Mouse (Mus musculus): Measurements from ENCODE around the gene Btbd1. TPM values are rescaled to one million over a fixed set of nuclear protein-coding genes. Genes with fewer than 3 reads are reported as not detected.

Gene Btbd1
- polyA plus RNA-seq, 1 experiment from 2014 or later, result 42.7 TPM

- peak overlapping the region; percentile 86 for H3K9ac ChIP-seq (ENCODE audit: low read depth, low read length)
- no peaks in the 10 kb centered on the region for H3K9me3 ChIP-seq (ENCODE audit: control insufficient read depth)
- H3K27me3 ChIP-seq (replicated peaks; ENCODE audit: control insufficient read depth, insufficient read depth, low read length), result no peaks in the 10 kb centered on the region
- under 1% methylated on average over 66 of the region's 91 CpGs for WGBS
- peak overlapping the region; percentile 69 for H3K4me3 ChIP-seq (ENCODE audit: low read depth, low read length)
- peak; percentile 62 for ATAC-seq
- H3K4me1 ChIP-seq (replicated peaks; ENCODE audit: control insufficient read depth, insufficient read depth, low read length), result 0 out of 2 replicates have a peak, but pooled peaks cover 14% of the 10 kb centered on the region
- no peaks in the 10 kb centered on the region for H3K36me3 ChIP-seq (ENCODE audit: control insufficient read depth, insufficient read depth)
- TF ChIP-seq CTCF (IDR thresholded peaks at IDR 0.05; ENCODE audit: low read depth), result no peak
- peak overlapping the region; percentile 91 for H3K27ac ChIP-seq (ENCODE audit: low read depth, low read length)
- peak overlapping the region; percentile 70 for H3K4me2 ChIP-seq (replicated peaks; ENCODE audit: low read depth)
Observed at GRCm38 (mm10) chr7:81828681-81829378, 401 bp downstream of the Btbd1 start.

GRCm38 (mm10) chr7:81827806-81828667 is 1.2 kb downstream of the Btbd1 start:
- Histone ChIP-seq H3K9ac (ENCODE audit: low read depth, low read length) (peak overlapping the region; percentile 86), H3K9me3 (ENCODE audit: control insufficient read depth) (no peaks in the 10 kb centered on the region), H3K27ac (ENCODE audit: low read depth, low read length) (peak overlapping the region; percentile 91), H3K36me3 (ENCODE audit: control insufficient read depth, insufficient read depth) (no peaks in the 10 kb centered on the region), H3K4me1 (replicated peaks; ENCODE audit: control insufficient read depth, insufficient read depth, low read length) (0 out of 2 replicates have a peak, but pooled peaks cover 14% of the 10 kb centered on the region), H3K4me2 (replicated peaks; ENCODE audit: low read depth) (peak overlapping the region; percentile 70), H3K27me3 (replicated peaks; ENCODE audit: control insufficient read depth, insufficient read depth, low read length) (no peaks in the 10 kb centered on the region), H3K4me3 (ENCODE audit: low read depth, low read length) (peak overlapping the region; percentile 69)
- no peak for TF ChIP-seq CTCF (IDR thresholded peaks at IDR 0.05; ENCODE audit: low read depth)
- 17% methylated on average over 17 of the region's 17 CpGs for WGBS
- no peak for ATAC-seq

- Histone ChIP-seq H3K27me3 (replicated peaks; ENCODE audit: control insufficient read depth, insufficient read depth, low read length) (no peaks in the 10 kb centered on the region), H3K4me1 (replicated peaks; ENCODE audit: control insufficient read depth, insufficient read depth, low read length) (0 out of 2 replicates have a peak, but pooled peaks cover 14% of the 10 kb centered on the region), H3K4me3 (ENCODE audit: low read depth, low read length) (no peak overlapping the region), H3K4me2 (replicated peaks; ENCODE audit: low read depth) (peak overlapping the region; percentile 37), H3K9ac (ENCODE audit: low read depth, low read length) (no peak overlapping the region), H3K27ac (ENCODE audit: low read depth, low read length) (no peak overlapping the region), H3K9me3 (ENCODE audit: control insufficient read depth) (no peaks in the 10 kb centered on the region), H3K36me3 (ENCODE audit: control insufficient read depth, insufficient read depth) (no peaks in the 10 kb centered on the region)
- no peak for TF ChIP-seq CTCF (IDR thresholded peaks at IDR 0.05; ENCODE audit: low read depth)
- no peak for ATAC-seq
- 9% methylated on average over 3 of the region's 3 CpGs for WGBS
Observed at GRCm38 (mm10) chr7:81825381-81825780, 3.9 kb downstream of the Btbd1 start.

- ATAC-seq, result no peak
- H3K4me3 ChIP-seq (ENCODE audit: low read depth, low read length), result no peak overlapping the region
- H3K27ac ChIP-seq (ENCODE audit: low read depth, low read length), result no peak overlapping the region
- WGBS, result 47% methylated on average over 3 of the region's 3 CpGs
- H3K27me3 ChIP-seq (replicated peaks; ENCODE audit: control insufficient read depth, insufficient read depth, low read length), result no peaks in the 10 kb centered on the region
- no peak for TF ChIP-seq CTCF (IDR thresholded peaks at IDR 0.05; ENCODE audit: low read depth)
- no peaks in the 10 kb centered on the region for H3K9me3 ChIP-seq (ENCODE audit: control insufficient read depth)
- H3K4me2 ChIP-seq (replicated peaks; ENCODE audit: low read depth), result no peak overlapping the region
- no peaks in the 10 kb centered on the region for H3K36me3 ChIP-seq (ENCODE audit: control insufficient read depth, insufficient read depth)
- H3K4me1 ChIP-seq (replicated peaks; ENCODE audit: control insufficient read depth, insufficient read depth, low read length), result 0 out of 2 replicates have a peak, but pooled peaks cover 14% of the 10 kb centered on the region
- no peak overlapping the region for H3K9ac ChIP-seq (ENCODE audit: low read depth, low read length)
Observed at GRCm38 (mm10) chr7:81824906-81825305, 4.3 kb downstream of the Btbd1 start.

- H3K27ac ChIP-seq (ENCODE audit: low read depth, low read length), result no peak overlapping the region
- no peak for TF ChIP-seq CTCF (IDR thresholded peaks at IDR 0.05; ENCODE audit: low read depth)
- ATAC-seq, result no peak
- H3K4me2 ChIP-seq (replicated peaks; ENCODE audit: low read depth), result no peak overlapping the region
- 67% methylated on average over 5 of the region's 5 CpGs for WGBS
- H3K9me3 ChIP-seq (ENCODE audit: control insufficient read depth), result no peaks in the 10 kb centered on the region
- H3K4me1 ChIP-seq (replicated peaks; ENCODE audit: control insufficient read depth, insufficient read depth, low read length), result no peaks in the 10 kb centered on the region
- no peak overlapping the region for H3K9ac ChIP-seq (ENCODE audit: low read depth, low read length)
- peaks cover 29% of the 10 kb centered on the region for H3K36me3 ChIP-seq (ENCODE audit: control insufficient read depth, insufficient read depth)
- H3K27me3 ChIP-seq (replicated peaks; ENCODE audit: control insufficient read depth, insufficient read depth, low read length), result no peaks in the 10 kb centered on the region
- H3K4me3 ChIP-seq (ENCODE audit: low read depth, low read length), result no peak overlapping the region
Observed at GRCm38 (mm10) chr7:81806067-81806466, 23.2 kb downstream of the Btbd1 start.

GRCm38 (mm10) chr7:81789095-81789757 is 40.0 kb downstream of the Btbd1 start, which contains the start of gene 3110040N11Rik:
3110040N11Rik (minus strand) TSS chr7:81789478.
- peak; percentile 80 for TF ChIP-seq CTCF (IDR thresholded peaks at IDR 0.05; ENCODE audit: low read depth)
- ATAC-seq, result peak; percentile 92

More at GRCm38 (mm10) chr7:81789095-81789757, 40.0 kb downstream of the Btbd1 start, which contains the start of gene 3110040N11Rik:
- peak within 1 kb of the TSS; percentile 90 for H3K4me2 ChIP-seq (replicated peaks; ENCODE audit: low read depth)
- no peaks in the 10 kb centered on the region; the same call in 1 of the 2 replicates for H3K4me1 ChIP-seq (replicated peaks; ENCODE audit: control insufficient read depth, insufficient read depth, low read length)
- under 1% methylated on average over 38 of the region's 38 CpGs for WGBS
- H3K4me3 ChIP-seq (ENCODE audit: low read depth, low read length), result peak within 1 kb of the TSS; percentile 59
- H3K27ac ChIP-seq (ENCODE audit: low read depth, low read length), result peak within 1 kb of the TSS; percentile 95
- no peaks in the 10 kb centered on the region for H3K27me3 ChIP-seq (replicated peaks; ENCODE audit: control insufficient read depth, insufficient read depth, low read length)
- peaks cover 16% of the 10 kb centered on the region for H3K36me3 ChIP-seq (ENCODE audit: control insufficient read depth, insufficient read depth)
- H3K9ac ChIP-seq (ENCODE audit: low read depth, low read length), result peak within 1 kb of the TSS; percentile 57
- no peaks in the 10 kb centered on the region for H3K9me3 ChIP-seq (ENCODE audit: control insufficient read depth)
